In genomic region chr2:115875802-115876531, GRCm38 (mm10) we compare ENCODE assay signal across 20 mouse cellular contexts.
DNase-seq lines count a peak whose midpoint lies in the region; ATAC-seq and TF ChIP-seq lines count a peak whose summit lies in the region.
"Had no signal": no experiment of that assay in that cellular context is flagged by ENCODE, and none has a peak within 500 bp of the region (broad histone marks: within the 10 kb centered on the region; RNA-seq: fewer than 3 reads in every experiment).

No protein-coding gene starts in this region.

- DNase-seq in heart, adult 2 months = no peak
- no peak for DNase-seq in kidney, postnatal 36 days
- DNase-seq in lung, postnatal 0 days (ENCODE audit: low spot score) = peak; percentile 32
- no peak for DNase-seq in lung, postnatal 4 days
- DNase-seq: adrenal gland, postnatal 10 days; B cell, adult 2 months; cerebellum, adult 11 months; cerebellum, postnatal 14 days; kidney, adult 18-20 months; layer of hippocampus, adult 9-11 months; liver; liver, postnatal 0 days; thymus, postnatal 14 days had no signal

- H3ac ChIP-seq in myocyte (ENCODE audit: control insufficient read depth, insufficient read length) = no peak overlapping the region

- H3K36me3 ChIP-seq in heart, embryonic 11.5 days (ENCODE audit: control insufficient read depth, insufficient read depth, low read length) = no peaks in the 10 kb centered on the region
- H3K36me3 ChIP-seq in heart, adult 2 months (ENCODE audit: control insufficient read depth, insufficient read depth, low read length) = no peaks in the 10 kb centered on the region
- H3K36me3 ChIP-seq in kidney, embryonic 16.5 days (ENCODE audit: insufficient read depth, low read length) = no peaks in the 10 kb centered on the region
- no peaks in the 10 kb centered on the region for H3K36me3 ChIP-seq in lung, postnatal 0 days (ENCODE audit: insufficient read depth, low read length)
- H3K36me3 ChIP-seq in myocyte (ENCODE audit: control insufficient read depth, insufficient read depth) = no peaks in the 10 kb centered on the region
- no peaks in the 10 kb centered on the region for H3K36me3 ChIP-seq in intestine, embryonic 15.5 days
- H3K36me3 ChIP-seq: hindbrain, embryonic 10.5 days; neural tube, embryonic 13.5 days had no signal

- H3K9me3 ChIP-seq in heart, embryonic 11.5 days (replicated peaks; ENCODE audit: control insufficient read depth, low read length) = no peaks in the 10 kb centered on the region
- H3K9me3 ChIP-seq in kidney, embryonic 16.5 days (ENCODE audit: low read length) = no peaks in the 10 kb centered on the region
- no peaks in the 10 kb centered on the region for H3K9me3 ChIP-seq in lung, postnatal 0 days (ENCODE audit: low read length)
- no peaks in the 10 kb centered on the region for H3K9me3 ChIP-seq in intestine, embryonic 15.5 days
- H3K9me3 ChIP-seq: hindbrain, embryonic 10.5 days; neural tube, embryonic 13.5 days had no signal

- no peaks in the 10 kb centered on the region for H3K79me2 ChIP-seq in heart, adult 2 months (replicated peaks; ENCODE audit: control insufficient read depth, insufficient read depth, low read length)
- no peaks in the 10 kb centered on the region for H3K79me2 ChIP-seq in myocyte (ENCODE audit: control insufficient read depth, insufficient read depth)

- peak overlapping the region; percentile 16; the same call in 1 of the 2 replicates for H3K27ac ChIP-seq in heart, embryonic 11.5 days (ENCODE audit: low read depth, low read length)
- H3K27ac ChIP-seq in heart, adult 2 months = no peak overlapping the region
- 0 out of 2 replicates have a peak overlapping the region, but pooled peaks have one; percentile 46 for H3K27ac ChIP-seq in kidney, embryonic 16.5 days (ENCODE audit: low read length)
- no peak overlapping the region for H3K27ac ChIP-seq in lung, postnatal 0 days (ENCODE audit: low read length)
- H3K27ac ChIP-seq in intestine, embryonic 15.5 days = no peak overlapping the region
- H3K27ac ChIP-seq: hindbrain, embryonic 10.5 days; neural tube, embryonic 13.5 days had no signal

- H3K4me2 ChIP-seq in heart, embryonic 11.5 days = no peak overlapping the region
- H3K4me2 ChIP-seq in kidney, embryonic 16.5 days (replicated peaks; ENCODE audit: low read depth, low read length) = no peak overlapping the region
- H3K4me2 ChIP-seq in lung, postnatal 0 days (replicated peaks; ENCODE audit: low read depth, low read length) = no peak overlapping the region
- no peak overlapping the region for H3K4me2 ChIP-seq in myocyte (ENCODE audit: low read depth)
- H3K4me2 ChIP-seq in intestine, embryonic 15.5 days (replicated peaks) = no peak overlapping the region
- H3K4me2 ChIP-seq: neural tube, embryonic 13.5 days had no signal

- ATAC-seq in heart, embryonic 11.5 days (replicated peaks; ENCODE audit: insufficient number of reproducible peaks, low FRiP score, low TSS enrichment) = no peak
- peak; percentile 60; the same call in 1 of the 2 replicates for ATAC-seq in kidney, embryonic 16.5 days (ENCODE audit: low FRiP score, low TSS enrichment)
- peak; percentile 28; the same call in 1 of the 2 replicates for ATAC-seq in lung, postnatal 0 days
- no peak for ATAC-seq in intestine, embryonic 15.5 days
- ATAC-seq: liver, postnatal 0 days had no signal

- intact Hi-C loops in heart, adult 2 months (cut with DNase I) = no loop called here

- no peaks in the 10 kb centered on the region for H3K27me3 ChIP-seq in heart, embryonic 11.5 days (ENCODE audit: control insufficient read depth, insufficient read depth, low read length)
- H3K27me3 ChIP-seq in heart, adult 2 months (ENCODE audit: control insufficient read depth, insufficient read depth, low read length) = no peaks in the 10 kb centered on the region
- no peaks in the 10 kb centered on the region for H3K27me3 ChIP-seq in kidney, embryonic 16.5 days (ENCODE audit: insufficient read depth, low read length)
- no peaks in the 10 kb centered on the region for H3K27me3 ChIP-seq in lung, postnatal 0 days (replicated peaks; ENCODE audit: insufficient read depth, low read length)
- H3K27me3 ChIP-seq in myocyte (ENCODE audit: control insufficient read depth, insufficient read depth, insufficient read length) = no peaks in the 10 kb centered on the region
- H3K27me3 ChIP-seq in intestine, embryonic 15.5 days (replicated peaks) = no peaks in the 10 kb centered on the region
- H3K27me3 ChIP-seq: megakaryocyte, embryonic 14.5 days; neural tube, embryonic 13.5 days had no signal

- peaks cover 21% of the 10 kb centered on the region for H3K4me1 ChIP-seq in heart, embryonic 11.5 days (ENCODE audit: control insufficient read depth, insufficient read depth, low read length)
- no peaks in the 10 kb centered on the region; the same call in 1 of the 2 replicates for H3K4me1 ChIP-seq in heart, adult 2 months (ENCODE audit: control insufficient read depth, insufficient read depth, low read length)
- peaks cover 38% of the 10 kb centered on the region for H3K4me1 ChIP-seq in kidney, embryonic 16.5 days (ENCODE audit: insufficient read depth, low read length)
- H3K4me1 ChIP-seq in lung, postnatal 0 days (ENCODE audit: insufficient read depth, low read depth, low read length) = peaks cover 5% of the 10 kb centered on the region; the same call in 1 of the 2 replicates
- H3K4me1 ChIP-seq in intestine, embryonic 15.5 days (replicated peaks) = no peaks in the 10 kb centered on the region
- H3K4me1 ChIP-seq: megakaryocyte, embryonic 14.5 days had no signal

- 31% methylated on average over 8 of the region's 8 CpGs for WGBS in heart, embryonic 11.5 days (ENCODE audit: insufficient replicate concordance)
- WGBS in heart, adult 2 months = 56% methylated on average over 8 of the region's 8 CpGs
- WGBS in kidney, embryonic 16.5 days = 40% methylated on average over 8 of the region's 8 CpGs
- 30% methylated on average over 8 of the region's 8 CpGs for WGBS in lung, postnatal 0 days
- 52% methylated on average over 8 of the region's 8 CpGs for WGBS in intestine, embryonic 15.5 days

- no peak for TF ChIP-seq EP300 in heart, adult 2 months (IDR thresholded peaks at IDR 0.05; ENCODE audit: insufficient read depth, low read depth, low read length)
- TF ChIP-seq EP300 in lung, postnatal 0 days (IDR thresholded peaks at IDR 0.05) = no peak

- H3K4me3 ChIP-seq in heart, embryonic 11.5 days (ENCODE audit: low read depth, low read length) = no peak overlapping the region
- no peak overlapping the region for H3K4me3 ChIP-seq in heart, adult 2 months
- no peak overlapping the region for H3K4me3 ChIP-seq in kidney, embryonic 16.5 days (ENCODE audit: low read length)
- H3K4me3 ChIP-seq in lung, postnatal 0 days (ENCODE audit: low read depth, low read length) = no peak overlapping the region
- no peak overlapping the region for H3K4me3 ChIP-seq in myocyte
- no peak overlapping the region for H3K4me3 ChIP-seq in intestine, embryonic 15.5 days (replicated peaks)
- H3K4me3 ChIP-seq: hindbrain, embryonic 10.5 days; megakaryocyte, embryonic 14.5 days; neural tube, embryonic 13.5 days had no signal

- TF ChIP-seq POLR2A in heart, adult 2 months (IDR thresholded peaks at IDR 0.05; ENCODE audit: insufficient read depth, low read depth, low read length) = no peak
- no peak for TF ChIP-seq POLR2A in myocyte (IDR thresholded peaks at IDR 0.05; ENCODE audit: insufficient read length, low read depth)

- TF ChIP-seq CTCF in heart, adult 2 months (IDR thresholded peaks at IDR 0.05) = no peak
- no peak for TF ChIP-seq CTCF in lung, postnatal 0 days (IDR thresholded peaks at IDR 0.05)

- H3K9ac ChIP-seq in heart, embryonic 11.5 days (ENCODE audit: low read depth, low read length) = no peak overlapping the region
- H3K9ac ChIP-seq in heart, adult 2 months (ENCODE audit: low read depth, low read length) = no peak overlapping the region
- H3K9ac ChIP-seq in kidney, embryonic 16.5 days (replicated peaks; ENCODE audit: low read length) = no peak overlapping the region
- H3K9ac ChIP-seq in lung, postnatal 0 days (replicated peaks; ENCODE audit: low read depth) = no peak overlapping the region
- H3K9ac ChIP-seq in intestine, embryonic 15.5 days = no peak overlapping the region
- H3K9ac ChIP-seq: liver, postnatal 0 days; neural tube, embryonic 13.5 days had no signal

TF ChIP-seq in myocyte, 11 proteins besides CTCF, POLR2A, EP300 and RAD21:
- no peak for TF ChIP-seq E2F4 (IDR thresholded peaks at IDR 0.05; ENCODE audit: insufficient read depth)
- TF ChIP-seq SRF (IDR thresholded peaks at IDR 0.05; ENCODE audit: control insufficient read depth, insufficient read length, low read depth) = no peak
- no peak for TF ChIP-seq MAX (IDR thresholded peaks at IDR 0.05; ENCODE audit: low read depth)
- TF ChIP-seq USF1 (IDR thresholded peaks at IDR 0.05; ENCODE audit: low read depth) = no peak
- TF ChIP-seq TCF12 (IDR thresholded peaks at IDR 0.05; ENCODE audit: insufficient read depth, poor library complexity, severe bottlenecking) = peak; percentile 28
- peak; percentile 69 to 92 (median 88) for TF ChIP-seq MYOD1 (IDR thresholded peaks at IDR 0.05; ENCODE audit: control insufficient read depth in 1 of 3, insufficient read length in 2 of 3, low read depth in 2 of 3)
- TF ChIP-seq POLR2AphosphoS2 (IDR thresholded peaks at IDR 0.05; ENCODE audit: insufficient read length, low read depth) = no peak
- no peak for TF ChIP-seq CEBPB (IDR thresholded peaks at IDR 0.05; ENCODE audit: insufficient read depth, poor library complexity, severe bottlenecking)
TF ChIP-seq in myocyte: peak in this region for 2.

Comparison
In these comparisons a context has a peak if more than half of its experiments do, and no peak if none do; other contexts are left out.
1. H3K27ac ChIP-seq: peak in heart, embryonic 11.5 days (single experiment) and kidney, embryonic 16.5 days (single experiment); none in heart, adult 2 months (single experiment), lung, postnatal 0 days (single experiment) and intestine, embryonic 15.5 days (single experiment).
2. ATAC-seq: peak in kidney, embryonic 16.5 days (single experiment) and lung, postnatal 0 days (single experiment); none in heart, embryonic 11.5 days (single experiment) and intestine, embryonic 15.5 days (single experiment).